Mouse (Mus musculus): ENCODE results near the gene Gm8246. TPM values are rescaled to one million over a fixed set of nuclear protein-coding genes. Genes with fewer than 3 reads are reported as not detected.
"Not testable (repeated sequence)": the region's sequence is repeated elsewhere in the genome, so short reads cannot be mapped to it uniquely, and the experiment has no call there.

Gm8246 gene
- not detected in 2 replicates for polyA plus RNA-seq (2015; fragmentation: Nextera tagmentation; extraction: Ambion mirVana)

DNA sequence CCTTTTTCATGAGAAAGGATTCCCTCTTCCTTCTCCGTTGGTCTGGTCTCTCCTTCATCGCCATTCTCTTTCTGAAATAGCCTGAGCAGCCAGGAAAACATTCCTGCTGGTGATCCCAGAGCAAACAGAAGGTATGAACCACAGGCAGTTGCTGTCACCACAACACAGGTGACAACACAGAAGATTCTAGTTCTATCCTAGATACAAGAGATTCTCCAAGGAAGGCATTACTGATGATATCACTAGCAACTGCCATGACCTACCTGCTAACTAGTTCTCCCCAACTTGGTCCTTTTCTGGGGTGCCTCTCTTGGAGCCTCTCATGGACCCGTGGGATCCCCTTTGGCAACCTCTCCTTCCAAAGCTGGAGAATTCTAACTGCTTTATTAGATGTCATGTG, at the start of gene Gm8246:
Gene Gm8246, minus strand, starts transcription at position 101 of the 400 bp plus-strand sequence.
- not testable (repeated sequence) for H3K27ac ChIP-seq; H3K4me3 ChIP-seq; ATAC-seq (ENCODE audit: insufficient number of reproducible peaks, insufficient read depth, low FRiP score, low TSS enrichment, low read depth); H3K9ac ChIP-seq; H3K9me3 ChIP-seq; H3K36me3 ChIP-seq; H3K27me3 ChIP-seq; H3K4me1 ChIP-seq; H3K4me2 ChIP-seq
- no CpG with 5 or more reads among the region's 3 CpGs for WGBS

- H3K4me3 ChIP-seq; H3K9me3 ChIP-seq; H3K36me3 ChIP-seq; H3K9ac ChIP-seq; H3K27me3 ChIP-seq; H3K4me2 ChIP-seq; H3K27ac ChIP-seq; ATAC-seq (ENCODE audit: insufficient number of reproducible peaks, insufficient read depth, low FRiP score, low TSS enrichment, low read depth); H3K4me1 ChIP-seq: not testable (repeated sequence)
- no CpG with 5 or more reads among the region's 35 CpGs for WGBS
These were observed 23.7 kb upstream of the Gm8246 start, which contains the start of gene Gm3488 for GRCm38 (mm10) chr14:5501374-5501773. TSS of gene Gm3488 (plus strand) at chr14:5501674.

DNA sequence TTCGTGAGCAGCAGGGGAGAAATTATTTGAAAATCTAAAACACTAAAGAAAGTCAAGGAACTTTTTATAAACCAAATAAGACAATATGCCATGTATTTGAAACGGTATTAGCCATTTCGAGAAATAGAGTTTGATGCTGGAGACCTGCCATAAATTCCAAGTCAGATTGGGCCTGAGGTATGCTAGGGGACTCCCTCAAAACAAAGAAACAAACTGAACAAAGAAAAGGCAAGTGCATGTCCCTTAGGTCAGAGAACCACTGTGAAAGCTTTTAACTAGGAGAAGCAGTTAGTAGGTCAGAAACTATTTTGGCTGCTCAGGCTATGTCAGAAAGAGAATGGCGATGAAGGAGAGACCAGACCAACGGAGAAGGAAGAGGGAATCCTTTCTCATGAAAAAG, 6.3 kb upstream of the Gm8246 start, which contains the start of gene Gm3187:
Gene Gm3187, plus strand, starts transcription at position 301 of the 400 bp plus-strand sequence.
- WGBS, result 89% methylated on average over 4 of the region's 5 CpGs
- H3K4me2 ChIP-seq; ATAC-seq (ENCODE audit: insufficient number of reproducible peaks, insufficient read depth, low FRiP score, low TSS enrichment, low read depth); H3K36me3 ChIP-seq; H3K4me1 ChIP-seq; H3K9me3 ChIP-seq; H3K9ac ChIP-seq; H3K27me3 ChIP-seq; H3K4me3 ChIP-seq; H3K27ac ChIP-seq: not testable (repeated sequence)

DNA sequence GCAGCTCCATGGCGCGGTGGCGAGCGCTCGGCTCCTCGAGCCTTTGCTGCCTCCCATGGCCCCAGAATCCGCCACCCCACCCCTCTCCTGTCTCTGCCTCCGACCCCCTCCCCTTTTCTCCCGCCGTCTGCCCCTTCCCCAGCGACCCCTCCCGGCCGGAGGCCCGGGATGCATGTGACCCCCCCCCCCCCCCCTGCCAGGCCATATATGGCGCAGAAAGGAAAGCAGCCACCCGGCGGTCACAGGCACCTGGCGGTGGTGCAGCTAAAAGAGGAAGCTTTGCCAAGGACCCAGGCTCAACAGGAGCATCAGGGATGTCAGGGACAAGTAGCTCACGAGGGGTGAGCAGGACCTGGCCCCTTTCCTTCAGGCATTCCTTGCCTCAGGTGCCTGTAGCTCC, 17.2 kb downstream of the Gm8246 start:
- not testable (repeated sequence) for H3K4me1 ChIP-seq; H3K27me3 ChIP-seq; ATAC-seq (ENCODE audit: insufficient number of reproducible peaks, insufficient read depth, low FRiP score, low TSS enrichment, low read depth); H3K9ac ChIP-seq; H3K27ac ChIP-seq; H3K36me3 ChIP-seq; H3K9me3 ChIP-seq; H3K4me2 ChIP-seq; H3K4me3 ChIP-seq
- no CpG with 5 or more reads among the region's 19 CpGs for WGBS

- not testable (repeated sequence) for H3K4me3 ChIP-seq; H3K9ac ChIP-seq; H3K9me3 ChIP-seq; H3K4me2 ChIP-seq; ATAC-seq (ENCODE audit: insufficient number of reproducible peaks, insufficient read depth, low FRiP score, low TSS enrichment, low read depth); H3K27ac ChIP-seq; H3K27me3 ChIP-seq; H3K4me1 ChIP-seq; H3K36me3 ChIP-seq
- no CpG with 5 or more reads among the region's 3 CpGs for WGBS
These were observed 22.3 kb downstream of the Gm8246 start, which contains the start of gene Gm3194 for GRCm38 (mm10) chr14:5455367-5455766. TSS of gene Gm3194 (minus strand) at chr14:5455467.

Other genes with a start within 250 kb of the Gm8246 start
- not detected in 2 replicates for gene Gm3526, start 217.2 kb downstream of the Gm8246 start, polyA plus RNA-seq (2015; fragmentation: Nextera tagmentation; extraction: Ambion mirVana)
- gene Gm3542, start 142.9 kb downstream of the Gm8246 start, polyA plus RNA-seq (2015; fragmentation: Nextera tagmentation; extraction: Ambion mirVana), result not detected in 2 replicates
- gene Gm3500, start 88.8 kb downstream of the Gm8246 start, polyA plus RNA-seq (2015; fragmentation: Nextera tagmentation; extraction: Ambion mirVana), result 0.15 and 0.37 TPM in 2 replicates
- 0.84 and 0.97 TPM in 2 replicates for gene Gm3194, start 22.4 kb downstream of the Gm8246 start, polyA plus RNA-seq (2015; fragmentation: Nextera tagmentation; extraction: Ambion mirVana)
- gene Gm3187, start 6.4 kb upstream of the Gm8246 start, polyA plus RNA-seq (2015; fragmentation: Nextera tagmentation; extraction: Ambion mirVana), result not detected in 2 replicates
- gene Gm3488, start 23.8 kb upstream of the Gm8246 start, polyA plus RNA-seq (2015; fragmentation: Nextera tagmentation; extraction: Ambion mirVana), result 0.83 and 0.90 TPM in 2 replicates
- gene Gm3532, start 60.7 kb upstream of the Gm8246 start, polyA plus RNA-seq (2015; fragmentation: Nextera tagmentation; extraction: Ambion mirVana), result not detected in 2 replicates
- gene Gm8265, start 155.2 kb upstream of the Gm8246 start, polyA plus RNA-seq (2015; fragmentation: Nextera tagmentation; extraction: Ambion mirVana), result not detected in 2 replicates
- not detected in 2 replicates for gene Gm9603, start 209.6 kb upstream of the Gm8246 start, polyA plus RNA-seq (2015; fragmentation: Nextera tagmentation; extraction: Ambion mirVana)

Data from embryonic facial prominence, embryonic 13.5 days (tissue).